Mouse (Mus musculus) urinary bladder, adult 18-20 months (tissue): ENCODE measurements at regions not wholly inside any gene's neighbourhood (a gene's known extent, or its start where the extent isn't known, plus 50 kb on each side); places are given as distances from the start of the nearest gene placed in this dataset.
"Not testable (repeated sequence)": the region's sequence is repeated elsewhere in the genome, so short reads cannot be mapped to it uniquely, and the experiment has no call there.

Experiments used
- DNase-seq, 2 experiments: peaks; one replicate each; pipeline ENCODE4 v3.0.0; 2022; ENCODE audit warnings: low spot score in 2 of 2, mixed read lengths in 2 of 2

DNA sequence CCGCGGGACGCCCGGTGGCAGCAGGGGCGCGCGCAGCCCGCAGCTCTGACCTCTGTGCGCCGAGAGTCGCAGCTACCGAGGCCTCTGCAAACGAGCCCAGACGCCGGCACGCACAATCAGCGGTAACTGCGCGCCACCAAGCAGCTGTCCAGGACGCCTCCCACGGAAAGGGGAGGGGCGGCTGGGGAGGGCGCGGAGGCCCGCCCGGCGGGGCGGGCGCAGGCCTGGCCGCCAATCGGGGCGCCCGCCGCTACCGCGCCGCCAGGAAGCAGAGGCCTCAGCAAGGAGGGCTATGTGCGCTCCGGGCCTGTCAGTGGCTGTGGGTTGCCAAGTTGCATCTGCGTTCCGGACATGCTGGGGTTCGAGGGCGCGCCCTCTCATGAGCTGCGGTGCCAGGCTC is 613.3 kb upstream of the Ywhaq start:
- peak; percentile 1 to 12 for DNase-seq

DNA sequence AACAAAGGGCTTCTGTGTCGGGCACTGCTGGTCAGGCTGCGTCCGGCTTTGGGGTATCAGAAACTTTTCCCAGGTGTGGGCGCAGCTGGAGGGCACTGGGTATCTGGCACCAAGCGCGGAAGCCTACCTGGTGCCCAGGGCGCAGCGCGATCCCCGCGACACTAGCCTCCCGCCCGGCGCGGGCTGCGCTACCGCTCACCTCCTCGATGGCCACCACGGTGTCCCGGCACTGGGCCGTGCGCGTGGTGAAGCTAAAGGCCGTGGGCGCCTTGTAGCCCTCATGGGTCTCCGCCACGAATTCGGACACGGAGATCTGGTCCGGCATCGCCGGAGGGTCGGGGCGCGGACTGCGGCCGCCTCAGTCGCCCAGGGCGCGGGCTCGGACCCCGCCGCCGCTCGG is 612.8 kb upstream of the Ywhaq start:
- not testable (repeated sequence) for DNase-seq
